Mouse (Mus musculus) gastrocnemius, adult 18-20 months (tissue): ENCODE measurements at regions not wholly inside any gene's neighbourhood (a gene's known extent, or its start where the extent isn't known, plus 50 kb on each side); places are given as distances from the start of the nearest gene placed in this dataset.

ENCODE experiments used
- DNase-seq: peaks from one replicate; pipeline ENCODE4 v3.0.0; 2021; ENCODE audit warnings: low spot score

- DNase-seq: no peak
Measured at GRCm38 (mm10) chr10:98292140-98292539, 565.6 kb upstream of the C030005K15Rik start.

- no peak for DNase-seq
Measured at GRCm38 (mm10) chr10:98305667-98306066, 579.1 kb upstream of the C030005K15Rik start.

DNA sequence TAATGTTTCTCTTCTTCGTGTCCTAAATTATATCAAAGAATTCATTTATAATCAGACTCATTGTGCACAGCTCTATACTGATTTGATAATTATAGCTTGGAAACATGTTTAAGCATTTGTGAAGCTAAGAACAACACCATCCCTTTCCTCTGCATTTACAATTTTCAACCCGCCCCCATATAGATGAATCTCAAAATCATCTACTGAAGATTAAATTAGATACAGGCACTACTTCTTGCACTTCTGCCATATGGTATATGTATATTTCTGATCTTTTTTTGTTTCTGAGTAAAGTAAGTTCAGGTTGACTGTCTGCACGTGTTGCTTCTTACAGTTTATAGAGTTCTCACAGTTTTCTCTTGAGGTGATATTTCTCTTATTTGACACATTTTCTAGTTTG lies 583.1 kb upstream of the C030005K15Rik start:
- no peak for DNase-seq

DNA sequence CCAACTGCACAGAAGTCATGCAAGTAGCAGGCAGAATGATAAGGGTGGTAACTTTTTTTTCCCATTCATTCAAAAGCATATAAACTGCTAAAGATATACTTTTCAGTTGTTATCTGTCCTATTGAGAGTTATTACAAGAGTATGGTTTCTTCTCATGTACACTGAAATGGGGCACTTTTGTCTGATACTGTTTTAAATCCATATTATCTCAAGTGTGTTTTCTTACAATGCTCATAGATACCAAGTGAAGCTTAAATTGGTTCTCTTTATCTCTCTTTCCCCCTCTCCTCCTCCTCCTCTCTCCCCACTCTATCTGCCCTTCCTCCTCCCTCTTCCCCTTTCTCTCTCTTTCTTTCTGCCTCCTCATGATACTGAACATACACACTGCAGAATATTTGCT lies 584.8 kb upstream of the C030005K15Rik start:
- DNase-seq: no peak

GRCm38 (mm10) chr10:98318416-98318815 lies 591.9 kb upstream of the C030005K15Rik start:
- DNase-seq: no peak

- no peak for DNase-seq
Measured at GRCm38 (mm10) chr10:98323846-98324245, 590.4 kb upstream of the Atp2b1 start.

GRCm38 (mm10) chr10:98324591-98324990 lies 589.6 kb upstream of the Atp2b1 start:
- DNase-seq: no peak

DNA sequence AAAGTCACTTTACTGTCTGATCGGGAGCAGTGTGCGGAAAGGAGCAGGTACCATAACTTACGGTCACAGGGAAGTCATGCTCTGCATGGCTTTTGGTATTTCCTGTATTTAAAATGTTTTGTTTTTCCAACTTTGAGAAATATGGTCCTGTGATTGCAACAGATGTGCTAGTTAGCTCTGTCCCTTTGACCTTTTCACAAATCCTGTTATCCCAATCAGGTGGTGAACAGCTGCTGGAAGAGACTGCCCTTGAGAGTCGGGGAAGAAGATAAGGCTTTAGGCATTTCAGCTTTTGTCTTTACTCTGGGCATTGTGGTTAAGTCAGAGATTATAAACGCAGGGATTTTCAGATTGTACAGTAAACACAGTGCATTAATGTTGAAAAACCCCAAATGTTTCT lies 588.5 kb upstream of the Atp2b1 start:
- no peak for DNase-seq

GRCm38 (mm10) chr10:98332682-98333081 lies 581.5 kb upstream of the Atp2b1 start:
- no peak for DNase-seq

DNA sequence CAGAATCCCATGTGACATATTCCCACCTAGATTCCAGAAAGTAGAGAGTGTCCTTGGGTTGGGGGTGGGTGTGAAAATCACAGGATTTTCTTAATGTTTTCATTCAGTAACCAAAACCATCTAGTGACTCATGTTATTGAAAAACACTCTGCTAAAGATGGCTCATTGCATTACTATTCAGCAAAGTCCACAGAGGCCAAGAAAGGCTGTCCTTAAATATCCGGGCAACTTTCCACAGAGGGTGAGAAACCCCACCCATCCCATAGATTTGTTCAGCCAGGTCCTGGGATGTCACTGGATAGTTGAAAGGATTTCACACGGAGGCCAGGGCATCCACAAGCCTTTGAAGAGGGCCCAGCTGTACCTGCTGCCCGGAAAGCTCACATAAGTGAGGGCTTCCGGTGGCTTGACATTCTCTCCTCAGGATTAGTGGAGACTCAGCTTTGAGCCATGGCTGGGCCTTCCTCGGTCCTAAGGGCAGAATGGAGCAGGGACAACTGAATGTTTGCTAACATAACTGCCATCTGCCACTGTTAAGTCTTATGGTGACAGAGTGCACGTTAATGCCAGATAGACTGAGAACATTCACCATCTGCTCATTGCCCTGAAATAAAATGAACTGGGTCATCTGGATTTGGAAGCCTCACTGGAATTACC lies 580.7 kb upstream of the Atp2b1 start:
- DNase-seq: peak; percentile 57

DNA sequence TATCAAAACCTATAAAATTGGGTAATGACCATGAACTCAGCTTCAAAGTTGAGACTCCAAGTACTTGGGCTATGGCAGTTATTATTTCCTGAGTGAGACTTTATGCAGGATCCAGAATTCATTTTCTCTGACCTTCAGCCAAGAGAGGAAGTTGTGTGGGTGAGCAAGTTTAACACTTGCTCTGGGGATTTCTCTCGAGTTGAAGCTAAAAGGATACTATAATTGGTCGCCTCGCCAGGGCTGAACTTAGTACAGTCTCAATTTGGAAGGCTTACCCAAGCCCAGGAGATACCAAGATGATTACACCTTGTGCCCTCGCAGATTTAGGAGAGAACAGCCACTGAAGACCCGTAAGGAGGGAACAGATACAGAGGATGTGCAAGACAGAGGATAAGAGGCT lies 570.4 kb upstream of the Atp2b1 start:
- peak; percentile 16 for DNase-seq

DNA sequence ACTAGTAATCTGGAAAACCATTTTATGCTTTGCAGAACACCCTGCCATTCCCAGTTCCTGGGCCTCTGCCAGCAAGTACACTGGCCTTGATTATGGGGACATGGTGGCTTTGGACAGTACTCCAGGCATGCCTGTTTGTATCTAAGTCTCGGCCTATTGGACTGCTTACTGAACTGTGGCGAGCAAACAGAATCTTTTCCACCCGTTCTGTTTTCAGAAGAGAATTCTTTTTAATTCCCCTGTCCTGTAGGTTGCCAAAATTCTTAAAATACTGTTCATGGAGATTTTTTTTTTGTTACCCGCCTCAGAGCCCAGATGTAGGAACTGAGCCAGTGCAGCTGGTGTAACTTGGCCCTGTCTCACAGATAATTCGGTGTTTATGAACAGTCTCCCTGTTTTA lies 564.7 kb upstream of the Atp2b1 start:
- DNase-seq: peak; percentile 76

- no peak for DNase-seq
Measured at GRCm38 (mm10) chr10:98350318-98350926, 563.8 kb upstream of the Atp2b1 start.

GRCm38 (mm10) chr10:98352061-98352460 lies 562.1 kb upstream of the Atp2b1 start:
- peak; percentile 29 for DNase-seq

DNA sequence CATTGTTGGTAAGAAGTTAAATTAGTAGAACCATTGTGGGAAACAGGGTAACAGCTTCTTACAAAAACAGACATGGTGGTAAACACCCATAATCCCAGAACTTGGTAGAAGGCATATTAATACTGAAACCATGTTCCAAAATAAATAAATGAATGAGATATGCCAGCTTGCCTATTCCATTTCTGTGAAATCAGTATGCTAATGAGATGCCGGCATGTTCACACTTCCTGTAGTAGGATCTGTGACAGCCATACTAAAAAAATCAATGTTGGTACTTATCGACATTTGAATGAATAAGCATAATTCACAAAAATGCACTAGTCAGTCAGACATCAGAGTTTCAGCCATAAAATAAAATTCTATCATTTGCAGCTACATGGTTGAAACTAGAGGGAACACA lies 559.7 kb upstream of the Atp2b1 start:
- no peak for DNase-seq

DNA sequence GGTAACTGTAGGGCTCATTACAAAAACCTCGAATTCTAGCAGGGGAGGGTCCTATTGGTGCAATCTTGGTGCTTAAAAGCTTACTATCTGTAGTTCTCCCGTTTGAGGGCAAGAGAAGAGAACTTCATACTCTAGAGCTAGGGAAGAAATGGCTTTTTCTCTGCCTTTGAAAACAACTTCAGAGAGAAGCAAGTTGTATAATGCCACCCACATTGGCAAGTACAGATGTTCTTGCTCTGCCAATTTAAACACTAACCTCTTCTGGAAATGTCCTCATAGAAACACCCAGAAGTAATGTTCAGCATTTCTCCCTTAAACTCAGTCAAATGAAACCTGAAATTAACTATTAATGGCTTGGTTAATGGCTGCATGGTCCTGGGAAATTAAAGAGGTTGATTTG lies 549.6 kb upstream of the Atp2b1 start:
- no peak for DNase-seq

DNA sequence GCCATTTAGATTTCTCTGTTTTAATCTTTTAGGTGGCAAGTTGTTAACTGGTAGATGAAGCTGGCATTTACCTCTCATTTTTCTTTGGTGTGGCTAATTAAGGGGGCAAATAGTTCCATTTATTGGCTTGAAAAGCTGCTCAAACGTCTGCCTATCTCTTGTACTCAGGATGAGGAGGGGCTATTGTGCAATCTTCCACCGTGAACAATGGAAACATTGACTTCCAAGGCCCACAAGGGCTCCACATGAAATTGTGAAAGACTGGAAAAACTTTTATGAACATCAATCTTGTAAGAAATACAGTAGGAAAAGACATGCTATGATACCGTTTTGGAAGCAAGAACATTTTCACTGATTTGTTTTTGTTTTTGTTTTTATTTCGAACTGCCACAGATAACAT lies 541.6 kb upstream of the Atp2b1 start:
- peak; percentile 9 for DNase-seq

- DNase-seq: no peak
Measured at GRCm38 (mm10) chr10:98373314-98373713, 540.9 kb upstream of the Atp2b1 start.

DNA sequence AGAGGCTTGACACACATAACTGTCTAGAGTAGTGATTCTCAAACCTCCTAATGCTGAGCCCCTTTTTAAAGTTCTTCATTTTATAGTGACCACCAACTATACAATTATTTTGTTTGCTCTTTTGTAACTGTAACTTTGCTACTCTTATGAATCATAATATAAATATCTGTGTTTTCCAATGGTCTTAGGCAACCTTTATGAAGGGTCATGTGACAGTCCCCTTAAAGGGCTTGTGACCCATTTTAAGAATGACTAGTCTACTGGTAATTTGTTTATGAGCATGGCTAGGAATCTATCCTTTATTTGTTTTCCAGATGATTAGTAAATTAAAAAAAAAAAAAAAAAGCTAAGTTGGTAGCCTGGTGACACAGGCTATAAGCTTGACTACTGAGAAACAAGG lies 539.5 kb upstream of the Atp2b1 start:
- no peak for DNase-seq

DNA sequence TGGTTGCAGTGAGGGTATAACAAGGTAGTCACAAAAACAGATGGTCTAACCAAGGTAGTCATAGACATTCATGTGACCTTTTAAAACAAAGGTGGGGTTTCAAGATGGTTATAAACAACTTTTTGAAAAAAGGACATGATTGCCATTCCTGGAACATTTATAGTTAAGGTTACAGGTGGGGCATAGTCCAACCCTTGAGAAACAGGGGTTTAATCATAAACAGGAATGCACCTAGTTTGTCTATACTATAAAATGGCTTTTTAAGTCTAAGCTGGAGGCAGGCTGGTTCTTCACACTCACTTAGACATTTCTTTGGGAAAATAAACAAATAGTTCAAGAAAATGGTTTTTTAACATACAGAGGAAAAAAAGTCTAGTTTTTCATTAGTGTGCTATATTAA lies 525.7 kb upstream of the Atp2b1 start:
- no peak for DNase-seq

GRCm38 (mm10) chr10:98399864-98400263 lies 514.3 kb upstream of the Atp2b1 start:
- no peak for DNase-seq

- no peak for DNase-seq
Measured at GRCm38 (mm10) chr10:98417807-98418743, 496.1 kb upstream of the Atp2b1 start.
